Mouse (Mus musculus): Measurements from ENCODE around the gene Ildr2. TPM values are rescaled to one million over a fixed set of nuclear protein-coding genes. Genes with fewer than 3 reads are reported as not detected.

The Ildr2 gene
- total and polyA plus RNA-seq, 3 experiments, result not detected

DNA sequence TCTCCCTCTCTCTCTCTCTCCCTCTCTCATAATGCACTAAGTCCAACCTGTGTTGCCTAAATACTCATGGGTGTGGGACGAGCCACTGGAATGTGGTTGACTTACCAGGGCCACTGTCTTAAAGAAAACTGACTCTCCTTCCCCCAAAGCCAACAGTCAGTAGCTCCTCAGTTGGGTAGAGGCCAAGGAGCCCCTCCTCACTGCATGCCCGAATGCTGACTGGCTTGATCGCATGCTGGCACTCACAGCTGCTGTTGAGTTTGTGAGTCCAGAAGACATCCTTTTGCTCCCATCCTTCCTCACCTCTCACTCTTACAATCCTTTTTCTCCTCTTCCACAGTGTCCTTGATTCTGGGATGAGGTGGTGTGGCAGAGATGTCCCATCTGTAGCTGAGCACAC, 93.0 kb downstream of the Ildr2 start:
- in situ Hi-C loops (cut with MboI; ENCODE audit: low pct_ligation_motif_present, low pct_unique_long_range_greater_than_20kb, low sequenced_read_pairs) (no loop called here), dilution Hi-C loops (cut with MboI; ENCODE audit: extremely low pct_ligation_motif_present, extremely low pct_unique_long_range_greater_than_20kb, low sequenced_read_pairs) (no loop called here)
- H3K9ac ChIP-seq (ENCODE audit: insufficient read depth, low read depth), result no peak overlapping the region
- no peak overlapping the region for H3K4me3 ChIP-seq (replicated peaks in 1 of 3; ENCODE audit: low read depth in 2 of 3, low read length in 2 of 3, poor library complexity in 1 of 3)
- no peaks in the 10 kb centered on the region for H3K36me3 ChIP-seq (replicated peaks in 1 of 2; ENCODE audit: control insufficient read depth in 1 of 2, insufficient read depth in 1 of 2, low read length in 1 of 2)
- no peak overlapping the region for H3K27ac ChIP-seq (ENCODE audit: insufficient read depth, low read depth)
- no peak overlapping the region for H3K4me2 ChIP-seq (ENCODE audit: insufficient read depth, low read depth, poor library complexity, severe bottlenecking)
- no peaks in the 10 kb centered on the region for H3K79me2 ChIP-seq (replicated peaks; ENCODE audit: control insufficient read depth, extremely low read depth, insufficient read depth, poor library complexity, severe bottlenecking)
- H3K4me1 ChIP-seq (ENCODE audit: control insufficient read depth in 1 of 2, insufficient read depth in 2 of 2), result peaks cover 3 to 22% of the 10 kb centered on the region in 2 experiments
- TF ChIP-seq RAD21 (IDR thresholded peaks at IDR 0.05; ENCODE audit: low read depth, low read length) (no peak), PAX5 (IDR thresholded peaks at IDR 0.05; ENCODE audit: low read length) (no peak), UBTF (IDR thresholded peaks at IDR 0.05; ENCODE audit: low read depth, low read length) (no peak), ELF1 (IDR thresholded peaks at IDR 0.05; ENCODE audit: low read depth, low read length) (no peak), CTCF (conservative IDR thresholded peaks at IDR 0.05 in 1 of 2, IDR thresholded peaks at IDR 0.05 in 1 of 2; ENCODE audit: low read depth in 2 of 2, low read length in 2 of 2) (no peak)
- no peaks in the 10 kb centered on the region for H3K27me3 ChIP-seq (replicated peaks)
- H3K9me3 ChIP-seq (replicated peaks; ENCODE audit: low read length), result no peaks in the 10 kb centered on the region
- no peak for DNase-seq (ENCODE audit: extremely low read depth)

- dilution Hi-C loops (cut with MboI; ENCODE audit: extremely low pct_ligation_motif_present, extremely low pct_unique_long_range_greater_than_20kb, low sequenced_read_pairs), result no loop called here
- DNase-seq (ENCODE audit: extremely low read depth), result no peak
- Histone ChIP-seq H3K4me1 (ENCODE audit: control insufficient read depth in 1 of 2, insufficient read depth in 2 of 2) (peaks cover 3 to 22% of the 10 kb centered on the region in 2 experiments), H3K4me3 (replicated peaks in 1 of 3; ENCODE audit: low read depth in 2 of 3, low read length in 2 of 3, poor library complexity in 1 of 3) (no peak overlapping the region), H3K9ac (ENCODE audit: insufficient read depth, low read depth) (no peak overlapping the region), H3K27ac (ENCODE audit: insufficient read depth, low read depth) (no peak overlapping the region), H3K27me3 (replicated peaks) (no peaks in the 10 kb centered on the region), H3K9me3 (replicated peaks; ENCODE audit: low read length) (no peaks in the 10 kb centered on the region), H3K36me3 (replicated peaks in 1 of 2; ENCODE audit: control insufficient read depth in 1 of 2, insufficient read depth in 1 of 2, low read length in 1 of 2) (no peaks in the 10 kb centered on the region), H3K4me2 (ENCODE audit: insufficient read depth, low read depth, poor library complexity, severe bottlenecking) (no peak overlapping the region), H3K79me2 (replicated peaks; ENCODE audit: control insufficient read depth, extremely low read depth, insufficient read depth, poor library complexity, severe bottlenecking) (no peaks in the 10 kb centered on the region)
- in situ Hi-C loops (cut with MboI; ENCODE audit: low pct_ligation_motif_present, low pct_unique_long_range_greater_than_20kb, low sequenced_read_pairs), result no loop called here
- no peak for TF ChIP-seq BHLHE40 (IDR thresholded peaks at IDR 0.05; ENCODE audit: low read depth, low read length)
Measured at GRCm38 (mm10) chr1:166349341-166349740, 95.4 kb downstream of the Ildr2 start.

DNA sequence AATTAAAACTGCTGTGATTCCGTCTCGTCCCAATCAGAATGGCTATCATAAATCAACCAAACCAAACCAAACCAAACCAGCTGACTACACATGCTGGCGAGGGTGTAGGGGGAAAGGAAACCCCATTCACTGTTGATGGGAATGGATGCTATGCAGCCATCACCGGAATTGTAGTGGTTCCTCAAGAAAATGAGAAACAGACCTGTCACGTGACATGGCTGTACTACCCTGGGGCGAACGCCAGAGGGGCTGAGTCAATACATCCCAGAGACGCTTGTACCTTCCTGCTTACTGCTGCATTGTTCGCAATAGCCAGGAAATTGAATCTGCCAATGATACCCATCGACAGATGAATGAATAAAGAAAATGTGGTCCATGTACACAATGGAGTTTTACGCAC, 95.8 kb downstream of the Ildr2 start:
- dilution Hi-C loops (cut with MboI; ENCODE audit: extremely low pct_ligation_motif_present, extremely low pct_unique_long_range_greater_than_20kb, low sequenced_read_pairs), result no loop called here
- Histone ChIP-seq H3K27ac (ENCODE audit: insufficient read depth, low read depth) (no peak overlapping the region), H3K79me2 (replicated peaks; ENCODE audit: control insufficient read depth, extremely low read depth, insufficient read depth, poor library complexity, severe bottlenecking) (no peaks in the 10 kb centered on the region), H3K36me3 (replicated peaks in 1 of 2; ENCODE audit: control insufficient read depth in 1 of 2, insufficient read depth in 1 of 2, low read length in 1 of 2) (no peaks in the 10 kb centered on the region), H3K4me2 (ENCODE audit: insufficient read depth, low read depth, poor library complexity, severe bottlenecking) (no peak overlapping the region), H3K9ac (ENCODE audit: insufficient read depth, low read depth) (no peak overlapping the region), H3K27me3 (replicated peaks) (no peaks in the 10 kb centered on the region), H3K4me1 (ENCODE audit: control insufficient read depth in 1 of 2, insufficient read depth in 2 of 2) (peaks cover 3 to 21% of the 10 kb centered on the region in 2 experiments), H3K9me3 (replicated peaks; ENCODE audit: low read length) (no peaks in the 10 kb centered on the region), H3K4me3 (replicated peaks in 1 of 3; ENCODE audit: low read depth in 2 of 3, low read length in 2 of 3, poor library complexity in 1 of 3) (no peak overlapping the region)
- DNase-seq (ENCODE audit: extremely low read depth), result no peak
- TF ChIP-seq MAX (IDR thresholded peaks at IDR 0.05; ENCODE audit: low read length), result no peak
- TF ChIP-seq USF1 (IDR thresholded peaks at IDR 0.05; ENCODE audit: low read depth, low read length), result peak; percentile 48
- TF ChIP-seq USF2 (conservative IDR thresholded peaks at IDR 0.05; ENCODE audit: low read depth, low read length), result peak; percentile 66
- no peak for TF ChIP-seq TCF12 (IDR thresholded peaks at IDR 0.05; ENCODE audit: low read depth, low read length)
- 0 out of 4 replicates have a peak, but pooled peaks of 1 of the 2 experiments have one; percentile 8 for TF ChIP-seq CTCF (conservative IDR thresholded peaks at IDR 0.05 in 1 of 2, IDR thresholded peaks at IDR 0.05 in 1 of 2; ENCODE audit: low read depth in 2 of 2, low read length in 2 of 2)
- no peak for TF ChIP-seq BHLHE40 (IDR thresholded peaks at IDR 0.05; ENCODE audit: low read depth, low read length)
- in situ Hi-C loops (cut with MboI; ENCODE audit: low pct_ligation_motif_present, low pct_unique_long_range_greater_than_20kb, low sequenced_read_pairs), result no loop called here

Data from CH12.LX (cell line).